Mouse (Mus musculus) embryo, embryonic 11.5 days (tissue): ENCODE results near the gene Gm5800.
"Not testable (repeated sequence)": the region's sequence is repeated elsewhere in the genome, so short reads cannot be mapped to it uniquely, and the experiment has no call there.

Source experiments
- DNase-seq: peaks from one replicate; pipeline ENCODE4 v3.0.0-alpha.2; 2012; ENCODE audit warnings: low read depth, low spot score

Gene Gm5800

DNA sequence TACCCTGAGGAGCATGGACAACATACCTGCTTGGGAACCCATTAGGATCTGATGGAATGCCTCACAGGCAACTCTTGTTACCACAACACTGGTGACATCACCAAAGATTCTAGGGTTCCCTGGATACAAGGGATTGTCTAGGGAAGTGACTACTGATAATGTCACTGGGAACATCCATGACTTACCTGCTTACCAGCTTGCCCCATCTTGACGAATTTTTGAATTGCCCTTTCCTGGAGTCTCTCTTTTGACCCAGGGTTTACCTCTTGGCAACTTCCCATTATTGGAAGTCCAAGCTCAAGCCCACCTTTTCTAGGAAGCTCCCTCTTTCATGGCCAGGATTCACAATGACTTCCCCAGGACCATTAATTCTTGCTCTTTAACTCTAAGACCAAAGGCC lies at the start of gene Gm5800:
Gene Gm5800 (minus strand): TSS at position 101 of the 400 bp plus-strand sequence.
- DNase-seq = no peak

DNA sequence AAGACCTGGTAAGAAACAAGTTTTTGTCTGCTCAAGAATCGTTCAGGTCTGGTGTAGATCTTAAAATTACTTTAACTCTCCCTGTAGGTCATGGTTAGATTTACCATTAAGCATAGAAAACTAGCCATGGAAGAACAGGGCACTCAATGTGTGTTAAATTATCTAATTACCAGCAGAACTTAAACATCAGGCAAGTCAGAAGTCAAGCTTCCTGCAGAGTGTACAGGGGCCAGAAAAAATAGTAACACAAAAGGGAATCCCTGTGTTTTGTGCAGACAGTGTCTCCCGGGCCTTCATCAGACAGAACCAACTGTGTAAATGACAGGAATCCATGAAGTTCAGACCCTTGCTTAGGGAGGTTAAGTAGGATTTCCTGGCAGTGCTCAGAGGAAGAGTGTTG lies 39.0 kb upstream of the Gm5800 start:
- DNase-seq = no peak

- no peak for DNase-seq
These were observed 23.6 kb upstream of the Gm5800 start for GRCm38 (mm10) chr14:51740347-51741170.

GRCm38 (mm10) chr14:51739150-51739993 lies 22.4 kb upstream of the Gm5800 start:
- DNase-seq = no peak

- no peak for DNase-seq
These were observed 21.6 kb upstream of the Gm5800 start for GRCm38 (mm10) chr14:51738411-51739149.

DNA sequence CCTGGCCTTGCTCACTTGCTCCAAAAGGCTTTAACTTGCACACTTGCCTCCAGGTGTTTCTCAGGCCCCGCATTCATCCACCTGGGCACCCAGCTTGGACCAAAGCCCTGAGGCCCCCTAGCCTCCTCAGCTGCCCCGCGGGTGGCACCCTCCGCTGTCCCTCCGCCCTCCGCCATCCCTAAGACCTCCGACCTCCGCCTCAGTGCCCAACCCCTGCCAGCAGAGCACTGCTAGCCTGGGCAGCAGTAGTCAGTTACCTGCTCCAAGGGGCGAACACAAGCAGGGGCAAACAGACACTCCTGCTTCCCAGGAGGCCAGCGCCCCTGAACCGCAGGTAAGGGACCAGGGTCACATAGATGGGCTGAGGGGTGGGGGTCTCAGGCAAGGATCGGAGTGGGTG lies 21.0 kb upstream of the Gm5800 start:
- DNase-seq = no peak

- DNase-seq = not testable (repeated sequence)
These were observed 21.6 kb downstream of the Gm5800 start, which contains the start of gene Gm17079 for GRCm38 (mm10) chr14:51695368-51695767. TSS of gene Gm17079 (minus strand) at chr14:51695468.

DNA sequence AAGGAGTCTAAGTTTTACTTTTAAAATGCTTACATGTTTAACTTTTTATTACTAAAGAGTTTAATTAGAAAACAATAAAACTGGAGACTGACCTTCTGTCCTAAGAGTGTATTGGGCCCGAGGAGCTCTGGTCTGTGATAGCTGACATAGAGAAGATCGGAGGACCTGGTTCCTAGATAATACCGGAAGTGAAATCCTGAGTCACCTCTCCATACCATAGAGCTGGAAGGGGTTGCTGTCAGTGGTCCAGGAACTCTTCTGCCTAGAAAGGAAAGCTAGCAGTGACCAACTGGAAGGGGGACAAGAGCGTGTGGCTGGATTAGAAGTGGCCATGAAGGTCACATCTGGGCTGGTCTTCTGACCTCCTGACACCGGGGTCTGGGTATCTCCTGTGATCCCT lies 39.7 kb downstream of the Gm5800 start:
- DNase-seq = no peak
